Mouse (Mus musculus) layer of hippocampus, postnatal 10 days (tissue): ENCODE measurements at regions not wholly inside any gene's neighbourhood (a gene's known extent, or its start where the extent isn't known, plus 50 kb on each side); places are given as distances from the start of the nearest gene placed in this dataset.

Source experiments
- DNase-seq, 2 experiments: peaks; one replicate each; pipeline ENCODE4 v3.0.0; 2021; ENCODE audit warnings: low spot score in 2 of 2

DNA sequence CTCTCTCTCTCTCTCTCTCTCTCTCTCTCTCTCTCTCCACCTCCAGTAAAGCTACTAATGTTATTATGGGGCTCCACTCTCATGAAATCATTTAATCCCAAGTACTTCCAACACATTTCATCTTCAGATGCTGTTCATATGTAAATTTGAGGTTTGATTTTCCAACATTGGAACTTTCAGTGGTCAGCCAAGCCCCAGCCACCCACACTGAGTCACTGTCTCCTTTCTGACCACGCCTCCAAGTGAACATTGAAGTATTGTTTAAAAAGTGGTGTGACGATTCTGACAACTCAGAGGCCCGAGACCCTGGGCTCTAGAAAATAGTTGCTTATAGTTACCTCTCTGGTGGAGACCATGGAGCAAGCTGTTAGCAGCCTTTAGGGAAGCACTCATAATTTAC, 313.3 kb downstream of the Qdpr start:
- no peak for DNase-seq

DNA sequence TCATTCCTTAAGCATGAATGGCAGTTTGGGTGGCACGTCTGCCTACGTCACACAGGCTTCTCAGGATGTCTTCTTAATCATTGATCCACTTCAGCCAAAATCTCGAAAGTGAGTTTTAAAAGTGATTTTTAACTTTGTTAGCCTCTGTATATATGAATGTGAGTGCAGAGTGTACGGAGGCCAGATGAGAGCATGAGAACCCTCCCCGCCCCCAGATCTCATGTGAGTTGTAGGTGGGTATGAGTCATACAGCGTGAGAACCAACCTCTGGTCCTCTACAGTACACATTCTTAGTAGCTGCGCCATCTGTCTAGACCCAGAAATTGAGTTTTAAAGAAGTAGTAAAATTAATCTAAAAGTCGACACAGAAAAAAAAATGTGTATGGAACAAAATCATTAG, 322.1 kb downstream of the Qdpr start:
- no peak for DNase-seq

DNA sequence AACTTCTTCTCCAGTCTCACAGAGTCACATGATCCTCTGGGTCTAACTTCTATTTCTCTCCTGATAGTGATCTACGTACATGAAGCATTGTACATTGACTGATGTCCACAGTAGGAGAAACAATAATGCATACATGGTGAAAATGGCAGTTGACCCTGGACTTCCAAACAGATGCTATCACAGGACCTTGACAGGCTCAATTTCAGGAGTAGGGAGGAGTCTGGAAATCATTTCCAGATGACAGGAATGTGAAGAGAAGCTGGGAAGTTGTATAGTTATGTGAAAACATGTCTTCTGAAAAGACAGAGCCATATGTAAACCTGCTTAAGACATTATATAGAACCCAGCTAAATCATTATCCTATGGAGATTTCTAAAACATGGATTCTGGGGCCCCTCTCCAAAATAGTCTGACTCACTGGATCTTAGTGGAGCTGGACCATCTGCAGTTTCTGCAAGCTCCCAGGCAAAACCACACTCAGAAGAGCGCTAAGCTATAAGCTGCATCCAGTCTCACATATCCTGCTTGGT, 322.3 kb upstream of the Ldb2 start:
- DNase-seq: no peak

DNA sequence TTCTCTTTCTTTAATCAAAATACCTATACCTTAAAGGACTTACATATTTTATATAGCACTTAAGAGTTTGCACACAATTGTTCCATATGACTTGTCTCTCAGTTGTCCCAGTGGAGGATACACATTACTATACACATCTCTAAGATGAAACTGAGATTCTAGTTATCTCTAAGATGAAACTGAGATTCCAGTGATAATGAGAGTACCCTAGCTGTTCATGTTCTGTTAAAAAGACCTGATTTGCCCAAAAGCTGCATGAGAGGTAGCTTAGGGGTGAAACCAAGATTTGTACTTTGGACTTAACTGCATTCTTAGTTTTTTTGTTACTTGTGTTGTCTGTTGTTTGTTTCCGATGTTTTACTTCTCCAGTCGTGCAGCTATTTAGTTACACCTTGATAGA, 320.3 kb upstream of the Ldb2 start:
- no peak for DNase-seq

DNA sequence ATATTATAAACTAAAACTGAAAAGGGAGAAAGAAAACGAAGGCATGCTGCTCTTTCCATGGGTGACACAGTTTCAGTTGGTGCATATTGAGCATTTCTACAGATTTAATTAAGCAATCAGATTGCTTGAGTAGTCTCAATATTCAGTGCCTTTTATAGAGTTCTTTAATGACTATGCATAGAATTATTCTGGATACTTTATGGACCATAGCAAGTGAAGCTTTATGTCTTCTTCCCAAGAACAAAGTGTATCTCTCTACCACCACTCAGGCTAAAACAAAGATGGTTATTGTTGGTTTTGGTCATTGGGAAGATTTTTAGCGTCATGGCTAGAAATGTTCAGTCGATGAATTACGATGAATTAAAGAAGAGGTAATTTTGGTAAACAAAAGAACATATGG, 311.8 kb upstream of the Ldb2 start:
- no peak for DNase-seq

DNA sequence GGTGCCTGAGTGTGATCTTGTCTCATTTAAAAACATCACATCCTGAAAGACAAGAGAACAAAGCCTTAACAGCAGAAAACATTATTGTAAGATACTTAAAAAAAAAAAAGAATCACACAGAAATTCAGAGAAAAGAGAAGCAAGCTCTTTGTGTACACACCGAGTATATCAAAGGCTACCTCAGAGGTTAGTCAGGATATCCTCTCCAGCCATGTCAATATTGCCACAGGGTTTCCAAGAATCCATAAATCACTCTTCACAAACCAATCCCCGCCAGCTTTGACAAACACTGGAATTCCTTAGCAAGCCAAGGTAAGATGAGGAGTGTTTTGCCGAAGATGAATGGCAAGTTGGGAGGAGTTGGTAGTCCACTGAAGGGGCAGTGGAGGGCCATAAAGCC, 311.3 kb upstream of the Ldb2 start:
- no peak for DNase-seq

DNA sequence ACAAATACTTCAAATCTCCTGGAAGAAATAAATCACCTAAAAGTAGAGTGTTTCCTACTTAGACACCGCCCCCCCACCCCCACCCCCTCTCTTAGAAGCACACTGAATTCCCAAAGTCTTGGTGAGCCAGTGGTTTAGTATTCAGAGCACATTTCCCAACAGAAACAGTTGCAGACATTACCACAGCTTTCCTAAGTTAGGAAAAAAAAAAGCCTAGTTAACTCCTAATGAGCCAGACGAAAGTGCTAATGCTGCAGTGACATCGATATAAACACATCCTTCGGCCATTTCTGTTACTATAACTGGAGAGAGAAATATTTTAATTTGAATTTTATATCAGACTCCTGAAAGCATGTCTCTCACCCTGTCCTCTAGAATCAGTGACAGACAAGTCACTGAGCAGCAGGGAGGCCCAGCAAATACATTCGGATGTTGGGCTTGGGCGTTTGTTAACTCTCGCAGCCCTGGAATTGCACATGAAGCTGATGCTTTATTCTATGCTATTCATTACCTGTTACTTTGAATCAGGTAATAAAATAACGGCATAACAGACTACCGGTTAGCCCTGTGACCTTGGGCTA, 305.8 kb upstream of the Ldb2 start:
- DNase-seq: no peak

DNA sequence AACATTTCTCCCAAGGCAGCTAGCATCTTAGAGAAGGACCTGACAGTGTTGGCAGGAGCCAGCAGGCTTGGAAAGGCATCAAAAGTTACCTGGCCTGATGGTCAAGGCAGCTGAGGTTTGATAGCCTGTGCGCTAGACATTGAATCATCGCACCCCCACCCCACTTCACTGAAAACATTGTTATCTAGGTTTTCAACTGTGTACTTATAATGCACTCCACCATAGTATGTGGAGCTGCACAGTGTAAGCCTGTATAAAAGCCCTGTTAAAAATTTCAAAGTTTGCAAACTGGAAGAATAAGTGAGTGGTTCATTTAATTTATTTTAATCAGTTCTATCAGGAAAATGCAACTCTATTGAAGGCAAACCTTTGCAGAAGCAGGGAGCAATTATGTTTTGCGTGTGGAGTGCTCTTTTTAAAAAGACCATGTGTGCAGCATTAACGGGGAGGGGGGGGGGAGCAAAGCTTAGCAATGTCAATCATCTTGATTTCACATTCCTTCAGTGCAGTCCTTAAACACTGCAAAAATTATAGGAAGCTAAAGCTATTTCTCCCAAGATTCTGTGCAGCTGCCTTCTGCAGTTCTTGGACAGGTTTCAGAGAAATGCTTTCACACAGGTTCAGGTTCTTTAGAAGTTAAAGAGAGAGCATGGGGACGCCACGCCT, 304.4 kb upstream of the Ldb2 start:
- no peak for DNase-seq

DNA sequence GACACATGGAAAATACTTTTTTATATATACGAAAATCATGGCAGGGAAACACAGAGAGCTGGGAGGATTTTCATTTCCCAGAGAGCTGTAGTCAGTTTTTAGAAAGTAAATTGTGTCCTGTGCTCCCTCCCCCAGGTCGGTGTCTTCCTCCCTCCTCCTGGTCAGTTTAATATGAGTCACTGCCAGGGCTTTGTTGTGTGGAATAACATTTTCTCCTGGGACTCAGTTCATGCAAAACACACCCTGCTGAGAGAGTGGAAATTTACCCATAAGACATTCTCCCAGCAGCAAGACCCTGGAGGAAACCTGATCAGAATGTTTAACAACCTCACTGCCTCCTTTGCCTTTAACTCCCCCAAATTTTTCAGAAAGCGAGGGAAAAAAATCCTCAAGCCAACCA, 303.2 kb upstream of the Ldb2 start:
- DNase-seq: no peak

DNA sequence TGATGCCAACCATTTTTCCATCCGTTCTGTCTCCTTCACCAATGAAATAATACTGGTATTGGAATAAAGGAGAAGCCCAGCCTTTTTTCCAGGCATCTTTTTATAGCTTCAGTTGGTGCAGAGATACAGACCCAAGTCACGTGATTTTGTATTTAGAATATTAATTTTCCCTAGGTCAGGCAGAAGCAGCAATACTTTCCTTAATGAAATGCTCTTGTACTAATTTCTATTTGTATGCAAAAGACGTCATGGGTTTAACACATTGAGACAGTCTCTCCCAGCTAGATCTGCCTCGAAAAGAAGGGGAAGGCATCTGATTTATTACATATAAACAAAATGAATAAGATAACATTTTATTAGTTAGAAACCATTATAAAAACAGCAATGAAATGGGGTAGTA, 302.3 kb upstream of the Ldb2 start:
- no peak for DNase-seq

DNA sequence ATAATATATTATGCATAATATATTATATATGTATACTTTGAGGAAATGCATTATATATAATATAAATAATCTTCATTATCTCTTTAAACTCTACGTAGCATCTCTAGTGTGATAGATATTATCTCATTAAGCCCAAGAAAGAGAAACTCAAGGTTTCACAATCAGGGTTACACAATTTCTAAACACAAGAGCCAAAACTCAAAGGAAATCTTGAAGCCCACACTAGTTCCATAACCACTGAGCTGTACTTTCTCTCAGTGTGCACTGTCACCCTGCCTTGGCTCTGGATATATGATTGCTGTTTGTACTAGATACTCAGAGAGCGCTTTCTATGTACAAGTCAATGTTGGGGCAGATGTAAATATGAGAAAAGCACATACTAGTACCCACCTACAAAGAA, 299.6 kb upstream of the Ldb2 start:
- no peak for DNase-seq

DNA sequence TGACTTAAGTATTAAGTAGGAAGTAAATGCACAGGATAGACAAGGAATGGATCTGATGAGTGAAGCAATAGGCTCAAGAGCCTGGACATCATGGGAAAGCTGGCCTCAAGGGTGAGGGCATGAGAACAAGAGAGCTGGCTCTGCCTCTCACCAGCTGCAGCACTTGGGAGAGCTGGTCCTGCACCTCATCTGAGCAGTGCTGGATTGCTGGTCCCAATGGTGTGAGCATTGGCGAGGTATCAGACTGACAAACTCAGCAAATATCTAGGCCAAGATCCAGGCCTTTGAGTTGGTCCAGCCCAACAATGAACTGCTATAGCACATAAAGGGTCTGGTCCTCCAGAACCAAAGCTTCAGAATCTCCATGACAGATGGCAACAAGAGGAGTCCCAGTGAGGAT, 298.5 kb upstream of the Ldb2 start:
- no peak for DNase-seq

DNA sequence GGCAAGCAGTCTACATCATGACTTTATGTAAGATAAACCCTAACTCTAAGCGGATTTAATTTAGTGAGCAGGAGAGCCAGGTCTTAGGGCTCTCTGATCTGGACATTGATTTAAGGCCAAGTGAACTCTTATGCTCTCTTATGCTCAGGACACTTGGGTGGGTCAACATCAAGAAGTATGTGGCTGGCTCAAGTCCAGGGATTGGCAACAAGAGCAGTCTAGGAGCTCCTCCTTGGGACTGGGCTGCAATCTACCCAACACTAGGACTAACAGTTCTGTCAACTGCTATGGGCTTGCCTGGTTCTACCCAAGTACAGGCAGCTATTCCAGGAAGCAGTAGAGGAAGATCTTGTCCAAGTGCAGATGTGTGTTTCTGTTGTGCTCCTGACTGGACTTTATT, 285.3 kb upstream of the Ldb2 start:
- DNase-seq: no peak

DNA sequence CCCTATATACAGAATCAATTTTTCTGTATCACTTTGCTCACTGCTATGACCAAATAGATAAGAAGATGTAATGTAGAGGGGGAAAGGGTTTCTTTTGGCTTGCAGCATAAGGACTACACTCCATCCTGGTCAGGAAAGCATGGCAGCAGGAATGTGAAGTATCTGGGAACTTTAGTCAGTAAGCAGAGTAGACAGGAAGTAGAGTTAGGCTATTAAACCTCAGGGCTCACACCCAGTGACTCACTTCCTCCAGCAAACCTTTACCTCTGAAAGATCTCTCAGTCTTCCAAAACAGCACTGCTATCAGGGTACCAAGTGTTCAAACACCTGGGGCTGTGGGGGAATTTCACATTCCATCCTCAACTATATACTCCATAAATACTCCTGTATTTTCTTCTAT, 283.1 kb upstream of the Ldb2 start:
- no peak for DNase-seq

DNA sequence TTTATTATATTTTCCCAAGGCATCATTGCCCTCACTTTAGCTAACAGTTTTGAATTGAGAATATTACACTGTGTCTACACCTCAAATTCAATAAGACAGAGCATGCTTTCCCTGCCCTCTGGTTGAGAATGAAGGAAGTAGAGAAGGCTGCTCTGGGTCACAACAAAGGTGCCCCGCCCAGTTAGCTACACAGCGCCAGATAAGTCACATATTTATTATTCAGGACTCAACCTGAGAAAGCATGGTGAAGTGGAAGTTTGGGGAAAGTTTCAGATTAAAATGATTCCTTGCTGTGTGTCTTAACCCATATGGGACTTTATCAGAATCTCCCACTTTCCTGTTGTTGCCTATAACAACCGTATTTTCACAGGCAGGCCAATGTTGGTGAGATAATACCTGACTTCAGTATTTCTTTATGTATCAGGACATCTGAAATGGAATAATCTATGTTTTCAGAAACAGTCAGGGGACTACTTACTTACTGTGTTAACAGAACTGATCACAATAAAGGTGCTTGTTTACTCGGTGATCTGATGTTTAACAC, 276.9 kb upstream of the Ldb2 start:
- DNase-seq: no peak

DNA sequence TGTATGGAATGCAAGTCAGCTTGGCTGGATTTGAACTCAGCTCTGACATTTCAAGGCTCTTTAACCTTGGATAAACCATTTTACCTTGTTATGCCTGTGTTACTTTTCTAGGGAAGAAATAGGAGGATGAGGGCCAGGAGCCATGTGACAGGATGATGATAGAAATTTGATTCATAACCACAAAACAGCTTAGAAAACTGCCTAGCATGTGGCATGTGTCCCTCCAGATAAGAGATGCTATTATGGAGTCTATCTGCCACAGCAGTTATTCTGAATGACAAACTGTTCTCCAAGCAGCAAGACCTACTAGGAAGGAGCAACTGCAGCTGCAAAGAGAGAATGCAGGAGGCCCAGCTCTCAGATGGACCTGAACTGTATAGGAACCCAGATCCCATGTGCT, 275.7 kb upstream of the Ldb2 start:
- DNase-seq: no peak

DNA sequence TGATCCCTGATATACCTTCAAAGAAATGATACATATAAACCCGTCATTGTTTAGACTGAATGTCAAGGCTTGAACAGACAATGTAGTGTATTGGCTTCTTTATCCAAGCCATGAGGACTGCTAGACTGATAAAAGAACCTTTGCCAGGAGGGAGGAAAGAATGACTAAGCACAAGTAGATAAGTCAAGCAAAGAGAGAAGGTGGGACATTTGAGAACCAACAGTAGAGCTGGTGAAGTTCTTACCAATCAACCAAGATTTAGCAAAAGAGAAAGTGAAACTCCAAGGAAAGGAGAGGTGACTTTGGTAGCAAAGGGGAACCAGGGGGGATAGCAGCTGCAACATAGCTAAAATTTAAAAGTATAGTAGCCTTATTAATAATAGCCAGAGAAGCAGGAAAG, 273.0 kb upstream of the Ldb2 start:
- DNase-seq: no peak

DNA sequence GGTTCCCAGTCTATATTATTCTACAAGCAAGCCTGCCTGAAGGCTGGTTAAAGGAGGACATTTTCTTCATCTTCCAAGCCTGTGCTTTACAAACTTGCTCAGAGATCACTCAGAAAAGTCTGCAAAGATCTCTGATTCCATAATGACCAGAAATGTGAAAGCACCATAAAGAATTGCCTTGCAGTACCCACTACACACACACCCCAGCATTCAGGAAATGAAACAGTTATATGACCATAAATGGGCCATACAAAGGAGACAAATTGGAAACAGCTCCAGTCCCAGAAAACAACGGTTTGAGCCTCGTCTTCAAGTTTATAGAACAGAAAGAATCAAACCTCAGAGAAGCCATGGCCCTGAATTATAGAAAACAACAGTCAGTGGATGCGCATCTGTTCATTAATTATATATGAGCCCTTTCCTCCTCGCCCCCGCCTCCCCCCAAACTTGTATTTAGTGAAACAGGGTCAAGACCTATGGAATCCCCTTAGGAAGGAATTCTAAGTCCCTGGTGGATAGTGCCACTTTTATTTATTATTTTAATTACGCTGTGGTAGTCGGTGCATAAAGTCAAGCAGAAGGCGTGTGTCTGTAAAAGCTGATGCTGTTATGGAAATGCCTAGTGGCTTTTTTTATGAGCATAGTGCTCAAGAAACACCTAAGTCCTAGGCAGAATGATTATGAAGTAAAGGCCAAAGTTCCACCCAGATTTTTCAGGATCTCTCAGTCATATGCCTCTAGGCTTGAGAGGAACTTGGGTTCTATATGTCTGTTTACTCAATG, 266.6 kb upstream of the Ldb2 start:
- DNase-seq: no peak

DNA sequence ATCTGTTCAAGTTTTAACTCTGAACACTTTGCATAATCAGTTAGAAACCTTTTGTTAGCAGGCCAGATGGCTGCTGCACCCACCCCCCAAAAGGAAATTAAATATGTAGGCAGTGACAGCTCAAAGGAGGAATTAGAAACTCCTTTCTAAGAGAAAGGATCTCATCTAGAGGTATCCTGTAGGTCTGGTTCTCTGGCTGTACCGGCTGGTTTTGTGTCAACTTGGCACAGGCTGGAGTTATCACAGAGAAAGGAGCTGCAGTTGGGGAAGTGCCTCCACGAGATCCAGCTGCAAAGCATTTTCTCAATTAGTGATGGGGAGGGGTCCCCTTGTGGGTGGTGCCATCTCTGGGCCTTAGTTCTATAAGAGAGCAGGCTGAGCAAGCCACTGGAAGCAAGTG, 263.1 kb upstream of the Ldb2 start:
- DNase-seq: no peak

DNA sequence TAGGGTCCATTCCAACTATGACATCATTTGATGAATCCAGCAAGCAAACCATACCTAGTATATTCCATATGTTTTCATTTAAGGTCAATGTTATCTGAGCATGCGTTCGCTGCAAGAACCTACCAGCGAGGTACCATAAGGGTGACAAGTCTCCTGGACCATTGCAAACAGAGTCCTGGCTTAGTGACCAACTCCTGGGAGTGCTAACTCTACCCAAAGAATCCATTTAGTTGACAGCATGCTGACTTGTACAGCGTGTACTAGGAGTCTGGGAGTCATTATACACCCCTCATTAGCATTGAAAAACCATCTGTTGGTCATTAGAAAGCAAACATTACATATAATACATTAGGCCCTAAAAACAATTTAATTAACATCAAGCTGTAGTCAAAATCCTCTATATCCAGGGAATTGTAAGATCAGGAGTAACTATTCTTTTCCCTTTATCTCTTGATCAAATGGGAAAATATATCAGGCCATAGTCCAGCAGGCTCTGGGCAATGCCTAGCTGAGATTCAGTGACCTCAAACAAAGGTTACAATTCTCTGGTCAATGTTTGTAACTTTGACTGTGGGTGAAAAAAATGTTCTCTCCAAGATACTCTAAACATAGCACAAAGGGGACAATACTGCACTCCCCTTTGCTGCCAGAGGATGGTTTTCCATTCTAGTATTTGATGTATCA, 255.9 kb upstream of the Ldb2 start:
- DNase-seq: no peak

DNA sequence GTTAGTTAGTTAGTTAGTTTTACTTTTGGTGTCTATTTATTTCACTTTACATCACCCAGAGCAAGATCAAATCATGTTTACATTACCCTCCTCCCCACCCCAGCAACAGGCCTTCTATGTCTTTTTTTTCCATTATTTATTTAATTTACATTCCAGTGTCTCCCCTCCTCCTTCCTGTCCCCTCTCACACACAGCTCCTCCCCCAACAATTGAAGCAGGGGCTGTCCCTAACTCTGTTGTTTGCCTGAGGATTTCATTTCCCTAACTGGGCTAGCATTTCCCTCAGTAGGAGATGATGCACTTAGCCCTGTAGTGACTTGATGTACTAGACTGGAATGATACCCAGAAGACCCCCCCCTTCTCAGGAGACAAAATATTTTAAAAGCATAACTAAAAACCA, 249.9 kb upstream of the Ldb2 start:
- no peak for DNase-seq

DNA sequence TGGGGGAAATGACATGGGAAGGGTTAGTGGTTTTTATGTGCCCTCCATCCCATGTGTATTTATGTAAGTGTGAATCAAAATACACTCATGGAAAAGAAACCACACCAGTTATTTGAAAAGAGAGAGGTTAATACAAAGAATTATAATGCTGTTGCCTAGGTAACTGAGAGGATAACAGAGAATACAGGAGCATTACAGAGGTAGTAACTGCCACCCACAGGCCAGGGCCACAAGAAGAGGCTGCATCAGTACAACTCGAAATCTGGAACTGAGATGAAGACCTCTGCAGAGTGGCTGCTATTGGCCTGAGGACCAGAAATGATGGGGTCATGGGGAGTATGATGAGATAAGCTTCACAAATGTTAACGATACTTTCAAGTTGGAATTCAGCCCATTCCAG, 243.4 kb upstream of the Ldb2 start:
- no peak for DNase-seq
